Mouse (Mus musculus) G1E (cell line): ENCODE measurements around the gene Thap8. TPM values are rescaled to one million over a fixed set of nuclear protein-coding genes. Genes with fewer than 3 reads are reported as not detected.
A peak's percentile ranks its signal among the peaks of the same experiment; 100 is the strongest.

ENCODE experiments used
- ATAC-seq: 2 replicates; pipeline ENCODE4 v1.8.0; 2016; ENCODE audit warnings: mild to moderate bottlenecking; ENCODE audit not compliant: insufficient number of reproducible peaks, poor library complexity, low FRiP score, severe bottlenecking; ENCODE audit errors: extremely low read depth
- DNase-seq: peaks from one replicate; pipeline ENCODE4 v3.0.0; 2012; ENCODE audit warnings: low spot score
- H3K27me3 ChIP-seq: 2 replicates; pipeline ENCODE4 v1.6.1; 2012; ENCODE audit warnings: mild to moderate bottlenecking, low read length, inconsistent platforms; ENCODE audit not compliant: insufficient read depth
- H3K36me3 ChIP-seq: replicated peaks from 2 replicates; pipeline ENCODE3; 2012; ENCODE audit warnings: mild to moderate bottlenecking, inconsistent platforms
- H3K4me1 ChIP-seq: 2 replicates; pipeline ENCODE4 v1.6.1; 2012; ENCODE audit warnings: low read depth, low read length, inconsistent platforms, mixed read lengths; ENCODE audit not compliant: insufficient read depth
- H3K4me3 ChIP-seq: 2 replicates; pipeline ENCODE4 v1.5.1; 2012; ENCODE audit warnings: low read depth, mild to moderate bottlenecking, inconsistent platforms, low read length, moderate library complexity, mixed read lengths
- H3K9me3 ChIP-seq: replicated peaks from 2 replicates; pipeline ENCODE4 v1.6.1; 2012; ENCODE audit warnings: inconsistent platforms
- CTCF ChIP-seq: IDR thresholded peaks from 2 replicates; pipeline ENCODE4 v1.5.1; 2012; ENCODE audit warnings: low read depth, low read length, inconsistent platforms, mixed read lengths
- GATA1 ChIP-seq: IDR thresholded peaks from 2 replicates; pipeline ENCODE4 v1.6.1; 2012; ENCODE audit warnings: borderline replicate concordance, low read length, inconsistent platforms, mixed read lengths
- GATA2 ChIP-seq: IDR thresholded peaks from 2 replicates; pipeline ENCODE4 v1.6.1; 2012; ENCODE audit warnings: low read depth, low read length, inconsistent platforms, borderline replicate concordance
- POLR2AphosphoS5 ChIP-seq: IDR thresholded peaks from 2 replicates; pipeline ENCODE4 v1.6.1; 2012; ENCODE audit warnings: low read depth, low read length, inconsistent platforms; ENCODE audit not compliant: insufficient replicate concordance
- TAL1 ChIP-seq: conservative IDR thresholded peaks from 2 replicates; pipeline ENCODE4 v1.6.1; 2012; ENCODE audit warnings: low read depth, low read length, inconsistent platforms, mixed read lengths
- polyA plus RNA-seq: library from polyadenylated mRNA; stranded (reverse); fragments of >175 nt; gene quantifications from 2 replicates; pipeline ENCODE4 v1.2.3, GENCODE M21; 2012
- total RNA-seq, 2 experiments: library from RNA; stranded (forward) in 1 of 2; stranded (reverse) in 1 of 2; fragments of 200-1000 nt in 1 of 2; fragments of >200 nt in 1 of 2; fragmentation: Nextera tagmentation in 1 of 2; gene quantifications; 2 replicates each; pipeline ENCODE4 v1.2.3; 2014 to 2017

Gene Thap8
- total and polyA plus RNA-seq, 3 experiments, result 0.10 to 1.4 (median 1.1) TPM

- DNase-seq (no peak), ATAC-seq (0 out of 2 replicates have a peak, but pooled peaks have one; percentile 15)
- TF ChIP-seq POLR2AphosphoS5 (no peak), GATA2 (no peak), CTCF (peak; percentile 74), TAL1 (no peak), GATA1 (no peak)
- Histone ChIP-seq H3K4me1 (peaks cover 7% of the 10 kb centered on the region), H3K4me3 (no peak overlapping the region), H3K9me3 (no peaks in the 10 kb centered on the region), H3K36me3 (no peaks in the 10 kb centered on the region), H3K27me3 (peaks cover 20% of the 10 kb centered on the region)
Observed at GRCm38 (mm10) chr7:30300914-30301313, 21.0 kb downstream of the Thap8 start.

- no peak for DNase-seq
- TF ChIP-seq GATA1 (no peak), CTCF (no peak), GATA2 (no peak), POLR2AphosphoS5 (no peak), TAL1 (no peak)
- Histone ChIP-seq H3K4me1 (peaks cover 23% of the 10 kb centered on the region), H3K9me3 (no peaks in the 10 kb centered on the region), H3K4me3 (no peak overlapping the region), H3K36me3 (peaks cover 13% of the 10 kb centered on the region), H3K27me3 (peaks cover 15% of the 10 kb centered on the region)
- no peak for ATAC-seq
Observed at GRCm38 (mm10) chr7:30306083-30306779, 26.3 kb downstream of the Thap8 start.

GRCm38 (mm10) chr7:30308076-30309005 lies 28.4 kb downstream of the Thap8 start, which contains the start of gene Alkbh6:
Gene Alkbh6 (plus strand): TSS chr7:30308717.
- Histone ChIP-seq H3K27me3 (peaks cover 3% of the 10 kb centered on the region; the same call in 1 of the 2 replicates), H3K4me3 (peak within 1 kb of the TSS; percentile 73), H3K36me3 (peaks cover 34% of the 10 kb centered on the region), H3K4me1 (peaks cover 23% of the 10 kb centered on the region), H3K9me3 (no peaks in the 10 kb centered on the region)
- peak; percentile 100 for ATAC-seq
- DNase-seq, result peak; percentile 99
- TF ChIP-seq GATA2, result no peak
- no peak for TF ChIP-seq GATA1
- no peak for TF ChIP-seq CTCF
- TF ChIP-seq TAL1, result no peak
- no peak for TF ChIP-seq POLR2AphosphoS5

GRCm38 (mm10) chr7:30309395-30310129 lies 29.7 kb downstream of the Thap8 start:
- no peak for DNase-seq

GRCm38 (mm10) chr7:30310136-30310535 lies 30.2 kb downstream of the Thap8 start:
- Histone ChIP-seq H3K4me1 (peaks cover 35% of the 10 kb centered on the region), H3K36me3 (peaks cover 41% of the 10 kb centered on the region), H3K9me3 (no peaks in the 10 kb centered on the region), H3K4me3 (no peak overlapping the region; the same call in 1 of the 2 replicates), H3K27me3 (peaks cover 1% of the 10 kb centered on the region; the same call in 1 of the 2 replicates)
- no peak for TF ChIP-seq TAL1
- TF ChIP-seq CTCF, result no peak
- no peak for TF ChIP-seq GATA2
- no peak for TF ChIP-seq GATA1
- no peak for TF ChIP-seq POLR2AphosphoS5
- no peak for ATAC-seq
- no peak for DNase-seq

More at GRCm38 (mm10) chr7:30309395-30310129, 29.7 kb downstream of the Thap8 start:
- H3K4me3 ChIP-seq, result peak overlapping the region; percentile 73
- no peaks in the 10 kb centered on the region for H3K9me3 ChIP-seq
- H3K27me3 ChIP-seq, result no peaks in the 10 kb centered on the region
- TF ChIP-seq GATA2 (no peak), POLR2AphosphoS5 (no peak), TAL1 (no peak), CTCF (no peak), GATA1 (no peak)
- peaks cover 29% of the 10 kb centered on the region for H3K4me1 ChIP-seq
- H3K36me3 ChIP-seq, result peaks cover 41% of the 10 kb centered on the region
- no peak for ATAC-seq
